Mouse (Mus musculus) hematopoietic stem cell, adult 5-6 weeks (primary cell): ENCODE results near the gene Olfr66. TPM values are rescaled to one million over a fixed set of nuclear protein-coding genes. Genes with fewer than 3 reads are reported as not detected.

Experiments used
- ATAC-seq, 2 experiments: fragments of 125-278 bp in 1 of 2; replicated peaks in 1 of 2; 2 replicates each; pipeline ENCODE4 v1.8.0; 2016 to 2017; ENCODE audit warnings: inconsistent platforms in 2 of 2, mild to moderate bottlenecking in 2 of 2, moderate number of reproducible peaks in 2 of 2, low read depth in 1 of 2, moderate TSS enrichment in 1 of 2; ENCODE audit not compliant: low FRiP score in 2 of 2, poor library complexity in 2 of 2, severe bottlenecking in 2 of 2, insufficient read depth in 1 of 2, low TSS enrichment in 1 of 2
- total RNA-seq: library from RNA; stranded (forward); fragments of 172-1452, 232-1000 nt; gene quantifications from 2 replicates; pipeline ENCODE4 v1.2.3, GENCODE M21; 2017

Gene Olfr66
- total RNA-seq = not detected in 2 replicates

DNA sequence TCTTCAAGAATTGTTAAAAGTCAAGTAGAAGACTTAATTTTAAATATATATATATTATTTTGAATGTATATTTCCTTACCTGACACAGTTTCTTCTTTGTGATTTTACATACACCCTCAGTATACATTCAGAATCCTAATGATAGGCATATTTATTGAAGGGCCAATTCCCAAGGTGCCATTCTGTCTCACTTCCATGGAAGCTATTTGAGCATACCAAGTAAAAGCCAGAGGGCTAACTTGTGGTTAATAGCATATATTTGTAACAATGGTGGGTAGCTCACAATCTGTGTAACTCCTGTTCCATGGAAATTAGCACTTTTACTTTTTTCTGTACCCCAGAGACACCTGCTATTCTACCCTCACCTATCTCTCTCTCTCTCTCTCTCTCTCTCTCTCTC is at the start of gene Olfr66:
TSS of gene Olfr66 (minus strand) at position 101 of the 400 bp plus-strand sequence.
- ATAC-seq = no peak

GRCm38 (mm10) chr7:103934264-103934663 is 48.2 kb upstream of the Olfr66 start, which contains the start of gene Olfr632:
Olfr632 (plus strand) TSS chr7:103934347.
- ATAC-seq = no peak

DNA sequence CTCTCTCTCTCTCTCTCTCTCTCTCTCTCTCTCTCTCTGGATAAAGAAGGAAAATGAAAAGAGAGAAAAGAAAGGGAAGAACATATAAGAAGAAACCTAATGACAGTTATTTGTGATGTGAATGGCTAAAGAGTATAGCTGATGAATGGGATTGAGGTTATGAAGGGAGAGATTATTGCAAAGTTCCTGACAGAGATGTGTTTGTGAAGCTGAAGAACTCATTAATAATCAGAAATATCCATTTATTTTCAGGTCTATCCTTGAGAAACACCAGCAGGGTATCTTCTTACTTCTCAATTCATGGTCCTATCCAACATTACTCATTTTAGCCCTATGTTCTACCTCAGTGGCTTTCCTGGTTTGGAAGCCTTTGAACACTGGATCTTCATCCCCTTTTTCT is 42.5 kb upstream of the Olfr66 start, which contains the start of gene Olfr631:
TSS of gene Olfr631 (plus strand) at position 301 of the 400 bp plus-strand sequence.
- ATAC-seq = no peak

- no peak for ATAC-seq
Observed at GRCm38 (mm10) chr7:103915338-103915737, 29.3 kb upstream of the Olfr66 start.

- ATAC-seq = peak; percentile 36 to 39; a peak in 1 of 4 replicates
Observed at GRCm38 (mm10) chr7:103912969-103913511, 27.0 kb upstream of the Olfr66 start.

GRCm38 (mm10) chr7:103910047-103910446 is 24.0 kb upstream of the Olfr66 start:
- ATAC-seq = peak; percentile 79

DNA sequence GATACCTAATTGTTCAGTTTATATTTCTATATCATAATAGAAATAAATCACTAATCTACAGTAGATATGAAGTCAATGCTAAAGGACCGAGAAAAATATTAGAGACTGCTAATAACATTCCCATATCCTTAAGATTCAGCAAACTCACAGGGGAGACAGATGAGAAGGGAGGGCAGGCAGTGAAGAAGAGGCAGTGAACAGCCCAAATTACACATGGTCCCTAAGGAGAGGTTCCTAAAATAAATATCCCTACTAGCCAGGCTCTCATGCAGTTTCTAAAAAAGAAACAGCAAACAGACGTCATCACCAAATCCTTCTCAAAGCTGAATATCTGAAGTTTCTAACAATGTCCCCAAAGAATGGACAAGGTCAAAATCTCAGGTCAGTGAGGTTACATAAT is 17.1 kb upstream of the Olfr66 start, which contains the start of gene Olfr65:
TSS of gene Olfr65 (plus strand) at position 301 of the 400 bp plus-strand sequence.
- no peak for ATAC-seq

- no peak for ATAC-seq
Observed at GRCm38 (mm10) chr7:103894385-103894784, 8.3 kb upstream of the Olfr66 start, which contains the start of gene Olfr64. Olfr64 (minus strand) TSS chr7:103894485.

GRCm38 (mm10) chr7:103877093-103877492 is 9.0 kb downstream of the Olfr66 start:
- ATAC-seq = no peak

DNA sequence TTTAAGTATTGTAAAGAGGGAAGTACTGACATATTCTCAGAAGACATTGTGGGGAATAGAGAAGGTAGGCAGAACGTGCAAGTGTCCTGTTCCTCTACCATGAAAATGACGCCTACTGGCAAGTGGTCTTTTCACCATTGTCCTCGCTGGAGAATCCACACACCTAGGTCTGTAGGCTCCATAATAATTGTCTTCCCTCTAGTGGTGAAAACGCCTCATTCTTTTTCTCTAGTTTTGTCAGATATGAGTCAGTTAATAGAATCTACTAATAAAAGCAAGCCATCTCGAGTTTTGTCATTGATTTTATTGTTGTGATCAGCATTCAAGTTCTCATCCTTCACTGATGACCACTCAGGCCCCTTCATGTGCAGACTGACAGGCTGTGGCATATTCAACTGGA is 11.6 kb downstream of the Olfr66 start:
- peak; percentile 24 to 57; a peak in 2 of 4 replicates for ATAC-seq

- peak; percentile 53 to 60; a peak in 3 of 4 replicates for ATAC-seq
Observed at GRCm38 (mm10) chr7:103873064-103873463, 13.0 kb downstream of the Olfr66 start.

DNA sequence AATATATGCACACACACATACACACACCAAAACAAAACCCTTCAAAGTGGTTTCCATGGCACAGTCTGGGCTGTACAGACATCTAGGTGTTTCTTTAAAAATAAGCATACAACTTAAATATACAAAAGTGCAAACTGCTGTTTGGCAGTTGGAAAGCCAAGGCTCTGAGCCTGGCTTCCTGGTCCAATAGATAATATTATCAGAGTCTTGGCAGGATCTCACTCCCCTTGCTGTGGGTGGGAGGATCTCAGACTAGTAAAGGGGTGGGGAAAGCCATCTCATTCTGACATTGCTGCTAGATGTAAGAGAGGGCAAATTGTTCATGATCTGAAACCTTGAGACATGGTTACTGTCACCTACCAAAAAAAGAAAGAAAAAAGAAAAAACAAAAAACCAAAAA is 15.4 kb downstream of the Olfr66 start:
- peak; percentile 53 to 77; a peak in 3 of 4 replicates for ATAC-seq

DNA sequence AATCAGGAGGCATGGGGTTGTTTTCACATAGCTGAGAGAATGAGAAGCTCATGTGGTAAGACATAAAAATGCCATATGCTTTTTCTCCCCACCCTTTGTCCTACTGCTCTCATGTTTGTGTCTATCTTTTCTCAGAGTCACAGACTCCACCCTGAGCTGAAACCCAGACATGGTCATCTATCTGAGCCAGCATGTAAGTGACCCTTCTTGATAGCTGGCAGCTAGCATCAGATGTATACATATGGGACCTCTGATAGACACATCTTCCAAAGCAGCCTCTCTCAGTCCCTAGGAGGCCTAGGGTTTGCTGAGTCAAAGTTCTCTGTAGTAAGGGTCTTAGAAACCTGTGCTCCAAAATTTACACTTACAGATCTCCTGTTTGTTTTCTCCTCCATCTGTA is 20.3 kb downstream of the Olfr66 start:
- peak in 1 of 2 experiments; percentile 16; a peak in 1 of 4 replicates for ATAC-seq

DNA sequence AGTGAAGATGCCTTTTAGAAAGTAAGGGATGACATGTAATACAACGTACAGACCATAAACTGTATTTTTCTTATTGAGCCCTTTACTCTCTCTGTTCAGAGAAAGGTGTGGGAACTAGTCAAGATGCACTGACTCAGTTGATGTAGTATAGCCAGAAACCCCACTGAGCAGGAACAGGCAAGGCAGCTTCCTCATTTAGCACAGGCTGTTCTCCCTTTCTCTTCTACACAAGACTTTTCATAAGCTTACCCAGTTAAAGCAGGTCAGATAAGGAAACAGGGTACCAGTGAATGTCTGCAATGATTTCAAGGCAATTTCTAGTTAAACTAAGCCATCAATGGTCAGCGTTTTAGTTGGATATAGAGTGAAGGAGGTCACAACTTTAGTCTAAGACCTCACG is 24.5 kb downstream of the Olfr66 start:
- ATAC-seq = peak; percentile 39 to 63; a peak in 3 of 4 replicates

DNA sequence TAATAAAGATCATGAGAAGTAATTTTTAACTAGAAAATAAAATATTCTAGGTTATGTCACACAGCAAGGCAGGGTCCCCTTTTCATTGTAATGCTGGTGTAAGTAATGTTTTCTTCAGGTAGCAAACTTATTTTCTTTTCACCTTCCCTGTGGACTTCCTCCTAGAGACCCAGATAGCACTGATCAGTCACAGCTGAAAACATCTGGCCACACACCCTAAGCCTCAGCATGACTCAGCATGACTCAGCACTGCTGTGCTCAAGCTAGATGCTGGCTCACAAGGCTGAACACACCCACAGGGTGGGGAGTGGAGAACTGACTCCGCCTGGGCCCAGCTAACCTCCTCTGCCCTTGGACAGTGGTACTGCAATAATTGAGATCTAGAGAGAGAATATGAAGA is 25.2 kb downstream of the Olfr66 start:
- peak; percentile 84 to 93 for ATAC-seq

DNA sequence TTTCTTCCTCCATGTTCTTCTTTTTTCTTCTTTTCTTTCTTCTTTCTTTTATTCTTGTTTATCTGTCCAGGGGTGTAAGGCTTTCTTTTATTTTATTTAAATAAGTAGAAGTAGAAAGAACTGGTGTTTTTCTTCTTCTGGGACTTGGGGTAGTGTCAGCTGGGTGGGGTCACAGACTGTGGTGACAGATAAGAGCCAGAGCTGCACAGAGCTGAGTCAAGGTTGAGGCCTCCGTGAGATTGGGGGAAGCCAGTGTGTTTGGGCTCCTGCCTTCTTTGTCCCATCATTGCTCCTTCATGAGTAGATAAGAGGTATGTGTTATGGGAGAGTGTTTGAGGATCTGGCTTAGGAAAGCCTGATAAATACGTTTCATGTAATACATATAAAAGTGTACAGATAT is 27.0 kb downstream of the Olfr66 start:
- ATAC-seq = peak; percentile 33 to 54; a peak in 2 of 4 replicates

GRCm38 (mm10) chr7:103854669-103855068 is 31.4 kb downstream of the Olfr66 start:
- no peak; a peak in 1 of 4 replicates for ATAC-seq

DNA sequence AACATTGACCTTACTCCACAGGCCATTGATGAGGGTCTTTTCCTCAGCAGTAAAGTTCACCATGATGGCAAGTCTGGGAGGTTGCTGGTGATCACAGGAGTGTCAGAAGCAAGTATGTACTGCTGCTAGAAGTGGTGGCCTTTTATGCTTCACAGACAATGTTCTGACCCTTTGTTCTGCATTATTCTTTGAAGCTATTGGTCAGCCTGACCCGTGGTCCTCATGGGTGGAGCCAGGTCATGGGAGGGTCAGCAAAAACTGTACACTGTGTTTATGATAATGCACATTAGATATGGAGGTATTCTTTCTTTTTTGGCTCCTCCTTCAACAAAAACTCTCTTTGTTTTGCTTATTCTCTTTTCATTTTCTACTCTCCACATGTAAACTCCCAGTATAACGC is 33.0 kb downstream of the Olfr66 start, which contains the start of gene Hbb-y:
TSS of gene Hbb-y (minus strand) at position 127 of the 400 bp plus-strand sequence.
- ATAC-seq = no peak
